Mouse (Mus musculus) hindbrain, embryonic 14.5 days (tissue): ENCODE measurements around the gene Gm42906. TPM values are rescaled to one million over a fixed set of nuclear protein-coding genes. Genes with fewer than 3 reads are reported as not detected.

Experiments
- ATAC-seq: fragments of 200-750 bp; cut with Nextera tagmentation; 2 replicates; pipeline ENCODE4 v1.8.0; 2017; ENCODE audit warnings: moderate number of reproducible peaks, mild to moderate bottlenecking, moderate TSS enrichment, moderate library complexity; ENCODE audit not compliant: low FRiP score
- DNase-seq: peaks from one replicate; pipeline ENCODE4 v3.0.0-alpha.2; 2015; ENCODE audit warnings: low spot score
- H3K27ac ChIP-seq: fragments of 300-500 bp; sonication (generic); 2 replicates; pipeline ENCODE4 v1.5.1; 2014; ENCODE audit warnings: mild to moderate bottlenecking, moderate library complexity
- H3K27me3 ChIP-seq: fragments of 300-500 bp; sonication (generic); 2 replicates; pipeline ENCODE4 v1.6.1; 2014; ENCODE audit warnings: mild to moderate bottlenecking, low read length, mixed read lengths; ENCODE audit not compliant: control insufficient read depth, insufficient read depth
- H3K36me3 ChIP-seq: fragments of 300-500 bp; sonication (generic); replicated peaks from 2 replicates; pipeline ENCODE4 v1.6.1; 2014; ENCODE audit not compliant: control insufficient read depth, insufficient read depth
- H3K4me1 ChIP-seq: fragments of 300-500 bp; sonication (generic); replicated peaks from 2 replicates; pipeline ENCODE4 v1.6.1; 2014; ENCODE audit warnings: antibody characterized with exemption, low read length, mixed read lengths; ENCODE audit not compliant: control insufficient read depth, insufficient read depth
- H3K4me2 ChIP-seq: fragments of 300-500 bp; sonication (generic); replicated peaks from 2 replicates; pipeline ENCODE4 v1.6.1; 2014; ENCODE audit warnings: mild to moderate bottlenecking, moderate library complexity
- H3K4me3 ChIP-seq: fragments of 300-500 bp; sonication (generic); replicated peaks from 2 replicates; pipeline ENCODE4 v1.5.1; 2014; ENCODE audit warnings: mild to moderate bottlenecking, low read length
- H3K9ac ChIP-seq: fragments of 300-500 bp; sonication (generic); 2 replicates; pipeline ENCODE4 v1.6.1; 2014
- H3K9me3 ChIP-seq: fragments of 300-500 bp; sonication (generic); 2 replicates; pipeline ENCODE4 v1.6.1; 2016; ENCODE audit warnings: low read length; ENCODE audit not compliant: control insufficient read depth
- WGBS: fragments of 180-500 bp; shearing (Covaris S2); extraction: QIAGEN DNeasy Blood & Tissue Kit; methylation state at CpG from one replicate; pipeline ENCODE4 v1.1.7; 2014; 5-methylcytosine and 5-hydroxymethylcytosine counted together
- polyA plus RNA-seq: library from polyadenylated mRNA; unstranded; fragments of >200 nt; fragmentation: Nextera tagmentation; extraction: Ambion mirVana; gene quantifications from 2 replicates; pipeline ENCODE4 v1.2.1, GENCODE M21; 2014

Gm42906 gene
- polyA plus RNA-seq, 1 experiment from 2014 or later: not detected

GRCm38 (mm10) chr5:151046131-151046530, 381.8 kb downstream of the Gm42906 start:
- H3K4me3 ChIP-seq: no peak overlapping the region
- no peak overlapping the region for H3K4me2 ChIP-seq
- DNase-seq (no peak), ATAC-seq (no peak)
- 97% methylated on average over 6 of the region's 6 CpGs for WGBS
- no peak overlapping the region for H3K9ac ChIP-seq
- no peaks in the 10 kb centered on the region for H3K4me1 ChIP-seq
- no peaks in the 10 kb centered on the region; the same call in 1 of the 2 replicates for H3K36me3 ChIP-seq
- H3K9me3 ChIP-seq: no peaks in the 10 kb centered on the region
- H3K27me3 ChIP-seq: no peaks in the 10 kb centered on the region
- no peak overlapping the region for H3K27ac ChIP-seq

- DNase-seq: no peak
- WGBS: 91% methylated on average over 5 of the region's 5 CpGs
- no peaks in the 10 kb centered on the region for H3K9me3 ChIP-seq
These were observed 385.1 kb downstream of the Gm42906 start for GRCm38 (mm10) chr5:151042911-151043310.

GRCm38 (mm10) chr5:151037871-151038270, 390.1 kb downstream of the Gm42906 start:
- Histone ChIP-seq H3K9ac (no peak overlapping the region), H3K4me3 (no peak overlapping the region), H3K36me3 (no peaks in the 10 kb centered on the region), H3K27ac (no peak overlapping the region), H3K4me1 (no peaks in the 10 kb centered on the region), H3K9me3 (no peaks in the 10 kb centered on the region), H3K4me2 (no peak overlapping the region), H3K27me3 (no peaks in the 10 kb centered on the region)
- WGBS: 67% methylated on average over 7 of the region's 7 CpGs
- ATAC-seq: peak; percentile 40; the same call in 1 of the 2 replicates
- DNase-seq: no peak

More at GRCm38 (mm10) chr5:151042911-151043310, 385.1 kb downstream of the Gm42906 start:
- H3K27me3 ChIP-seq: no peaks in the 10 kb centered on the region
- H3K4me3 ChIP-seq: no peak overlapping the region
- H3K4me2 ChIP-seq: no peak overlapping the region
- no peak overlapping the region for H3K27ac ChIP-seq
- H3K36me3 ChIP-seq: no peaks in the 10 kb centered on the region
- H3K4me1 ChIP-seq: no peaks in the 10 kb centered on the region
- ATAC-seq: no peak
- no peak overlapping the region for H3K9ac ChIP-seq

- no peak for DNase-seq
- WGBS: 72% methylated on average over 9 of the region's 9 CpGs
These were observed 393.0 kb downstream of the Gm42906 start for GRCm38 (mm10) chr5:151034715-151035512.

GRCm38 (mm10) chr5:151028906-151029305, 399.1 kb downstream of the Gm42906 start:
- H3K9me3 ChIP-seq: no peaks in the 10 kb centered on the region
- DNase-seq: no peak
- no peak for ATAC-seq
- no peak overlapping the region for H3K27ac ChIP-seq
- no peak overlapping the region for H3K4me2 ChIP-seq
- no peak overlapping the region for H3K4me3 ChIP-seq
- no peaks in the 10 kb centered on the region for H3K36me3 ChIP-seq
- no peaks in the 10 kb centered on the region for H3K27me3 ChIP-seq
- no peak overlapping the region for H3K9ac ChIP-seq
- H3K4me1 ChIP-seq: peaks cover 5% of the 10 kb centered on the region; the same call in 1 of the 2 replicates
- 59% methylated on average over 6 of the region's 6 CpGs for WGBS

More at GRCm38 (mm10) chr5:151034715-151035512, 393.0 kb downstream of the Gm42906 start:
- Histone ChIP-seq H3K9ac (no peak overlapping the region), H3K4me1 (no peaks in the 10 kb centered on the region), H3K9me3 (no peaks in the 10 kb centered on the region), H3K4me2 (no peak overlapping the region), H3K36me3 (no peaks in the 10 kb centered on the region), H3K27me3 (no peaks in the 10 kb centered on the region), H3K27ac (no peak overlapping the region), H3K4me3 (no peak overlapping the region)
- ATAC-seq: no peak

- H3K27ac ChIP-seq: no peak overlapping the region
- H3K36me3 ChIP-seq: no peaks in the 10 kb centered on the region
- DNase-seq (peak; percentile 30), ATAC-seq (peak; percentile 74)
- H3K4me1 ChIP-seq: peaks cover 19% of the 10 kb centered on the region
- WGBS: 29% methylated on average over 7 of the region's 7 CpGs
- H3K4me2 ChIP-seq: no peak overlapping the region
- H3K9me3 ChIP-seq: no peaks in the 10 kb centered on the region
- H3K9ac ChIP-seq: no peak overlapping the region
- H3K27me3 ChIP-seq: no peaks in the 10 kb centered on the region
- no peak overlapping the region for H3K4me3 ChIP-seq
These were observed 400.8 kb downstream of the Gm42906 start for GRCm38 (mm10) chr5:151027171-151027570.

- 95% methylated on average over 4 of the region's 4 CpGs for WGBS
- no peak for DNase-seq
These were observed 401.9 kb downstream of the Gm42906 start for GRCm38 (mm10) chr5:151026069-151026468.

GRCm38 (mm10) chr5:151024483-151024882, 403.5 kb downstream of the Gm42906 start:
- WGBS: 88% methylated on average over 2 of the region's 2 CpGs
- Histone ChIP-seq H3K27ac (no peak overlapping the region), H3K4me3 (no peak overlapping the region), H3K4me2 (no peak overlapping the region), H3K9me3 (no peaks in the 10 kb centered on the region), H3K27me3 (no peaks in the 10 kb centered on the region), H3K36me3 (no peaks in the 10 kb centered on the region), H3K4me1 (peaks cover 29% of the 10 kb centered on the region), H3K9ac (no peak overlapping the region)
- DNase-seq: no peak
- no peak for ATAC-seq

More at GRCm38 (mm10) chr5:151026069-151026468, 401.9 kb downstream of the Gm42906 start:
- no peak for ATAC-seq
- Histone ChIP-seq H3K27ac (no peak overlapping the region), H3K27me3 (no peaks in the 10 kb centered on the region), H3K36me3 (no peaks in the 10 kb centered on the region), H3K9ac (no peak overlapping the region), H3K4me2 (no peak overlapping the region), H3K4me1 (peaks cover 22% of the 10 kb centered on the region), H3K4me3 (no peak overlapping the region), H3K9me3 (no peaks in the 10 kb centered on the region)

- H3K36me3 ChIP-seq: no peaks in the 10 kb centered on the region
- H3K4me2 ChIP-seq: peak overlapping the region; percentile 19; the same call in 1 of the 2 replicates
- no peaks in the 10 kb centered on the region for H3K27me3 ChIP-seq
- H3K9me3 ChIP-seq: no peaks in the 10 kb centered on the region
- H3K27ac ChIP-seq: peak overlapping the region; percentile 65
- no peak overlapping the region for H3K4me3 ChIP-seq
- DNase-seq: peak; percentile 28
- no peak overlapping the region for H3K9ac ChIP-seq
- WGBS: 14% methylated on average over 8 of the region's 8 CpGs
- H3K4me1 ChIP-seq: peaks cover 29% of the 10 kb centered on the region
- ATAC-seq: no peak
These were observed 404.5 kb downstream of the Gm42906 start for GRCm38 (mm10) chr5:151023461-151023860.
